Mouse (Mus musculus) heart, embryonic 10.5 days (tissue): ENCODE data around the gene Nadk2. TPM values are rescaled to one million over a fixed set of nuclear protein-coding genes. Genes with fewer than 3 reads are reported as not detected.

Experiments used
- DNase-seq: peaks from one replicate; pipeline ENCODE4 v3.0.0-alpha.2; 2017; ENCODE audit warnings: low spot score
- H3K27ac ChIP-seq: fragments of 300-500 bp; sonication (generic); 2 replicates; pipeline ENCODE4 v1.5.1; 2016; ENCODE audit warnings: mild to moderate bottlenecking
- H3K27me3 ChIP-seq: fragments of 300-500 bp; sonication (generic); 2 replicates; pipeline ENCODE4 v1.6.1; 2016; ENCODE audit warnings: mild to moderate bottlenecking; ENCODE audit not compliant: poor library complexity, insufficient read depth, severe bottlenecking
- H3K36me3 ChIP-seq: fragments of 300-500 bp; sonication (generic); 2 replicates; pipeline ENCODE4 v1.6.1; 2016; ENCODE audit warnings: mild to moderate bottlenecking, moderate library complexity
- H3K4me1 ChIP-seq: fragments of 300-500 bp; sonication (generic); 2 replicates; pipeline ENCODE4 v1.6.1; 2016; ENCODE audit warnings: mild to moderate bottlenecking
- H3K4me3 ChIP-seq: fragments of 300-500 bp; sonication (generic); 2 replicates; pipeline ENCODE4 v1.5.1; 2016; ENCODE audit warnings: mild to moderate bottlenecking, moderate library complexity
- H3K9me3 ChIP-seq: fragments of 300-500 bp; sonication (generic); 2 replicates; pipeline ENCODE4 v1.6.1; 2016; ENCODE audit warnings: mild to moderate bottlenecking, moderate library complexity
- WGBS: fragments of 180-500 bp; shearing (Covaris S2); methylation state at CpG from one replicate; pipeline ENCODE4 v1.1.7; 2016; 5-methylcytosine and 5-hydroxymethylcytosine counted together
- polyA plus RNA-seq: library from polyadenylated mRNA; unstranded; fragments of >200 nt; fragmentation: Nextera tagmentation; extraction: Ambion mirVana; gene quantifications from 2 replicates; pipeline ENCODE4 v1.2.1, GENCODE M21; 2016

The Nadk2 gene
- polyA plus RNA-seq, 1 experiment from 2014 or later: 61.9 TPM

GRCm38 (mm10) chr15:9122989-9123388 lies 51.9 kb downstream of the Nadk2 start:
- Histone ChIP-seq H3K4me1 (no peaks in the 10 kb centered on the region), H3K27ac (no peak overlapping the region), H3K4me3 (no peak overlapping the region), H3K27me3 (no peaks in the 10 kb centered on the region), H3K36me3 (peaks cover 91% of the 10 kb centered on the region), H3K9me3 (no peaks in the 10 kb centered on the region)
- WGBS: 92% methylated on average over 4 of the region's 4 CpGs
- DNase-seq: no peak

- WGBS: 93% methylated on average over 21 of the region's 21 CpGs
- H3K27ac ChIP-seq: no peak overlapping the region
- H3K36me3 ChIP-seq: peaks cover 90% of the 10 kb centered on the region
- H3K27me3 ChIP-seq: no peaks in the 10 kb centered on the region
- no peaks in the 10 kb centered on the region for H3K4me1 ChIP-seq
- no peaks in the 10 kb centered on the region for H3K9me3 ChIP-seq
- no peak for DNase-seq
- H3K4me3 ChIP-seq: no peak overlapping the region
Measured at GRCm38 (mm10) chr15:9124856-9125255, 53.8 kb downstream of the Nadk2 start.

GRCm38 (mm10) chr15:9127051-9127791 lies 56.2 kb downstream of the Nadk2 start:
- DNase-seq: no peak
- H3K27ac ChIP-seq: no peak overlapping the region
- H3K27me3 ChIP-seq: no peaks in the 10 kb centered on the region
- peaks cover 90% of the 10 kb centered on the region for H3K36me3 ChIP-seq
- no peaks in the 10 kb centered on the region for H3K4me1 ChIP-seq
- WGBS: 91% methylated on average over 7 of the region's 7 CpGs
- no peak overlapping the region for H3K4me3 ChIP-seq
- H3K9me3 ChIP-seq: no peaks in the 10 kb centered on the region

- Histone ChIP-seq H3K36me3 (peaks cover 76% of the 10 kb centered on the region), H3K4me3 (no peak overlapping the region), H3K9me3 (no peaks in the 10 kb centered on the region), H3K27me3 (no peaks in the 10 kb centered on the region), H3K27ac (no peak overlapping the region), H3K4me1 (0 out of 2 replicates have a peak, but pooled peaks cover 6% of the 10 kb centered on the region)
- WGBS: 78% methylated on average over 9 of the region's 9 CpGs
- DNase-seq: no peak
Measured at GRCm38 (mm10) chr15:9130772-9131498, 59.9 kb downstream of the Nadk2 start.

GRCm38 (mm10) chr15:9131499-9131888 lies 60.4 kb downstream of the Nadk2 start:
- Histone ChIP-seq H3K4me1 (0 out of 2 replicates have a peak, but pooled peaks cover 6% of the 10 kb centered on the region), H3K9me3 (no peaks in the 10 kb centered on the region), H3K36me3 (peaks cover 77% of the 10 kb centered on the region), H3K27ac (no peak overlapping the region), H3K27me3 (no peaks in the 10 kb centered on the region), H3K4me3 (no peak overlapping the region)
- 85% methylated on average over 4 of the region's 4 CpGs for WGBS
- no peak for DNase-seq

- Histone ChIP-seq H3K9me3 (no peaks in the 10 kb centered on the region), H3K27ac (no peak overlapping the region), H3K4me3 (no peak overlapping the region), H3K27me3 (no peaks in the 10 kb centered on the region), H3K4me1 (0 out of 2 replicates have a peak, but pooled peaks cover 6% of the 10 kb centered on the region), H3K36me3 (peaks cover 78% of the 10 kb centered on the region)
- DNase-seq: no peak
- 86% methylated on average over 13 of the region's 13 CpGs for WGBS
Measured at GRCm38 (mm10) chr15:9132693-9133443, 61.8 kb downstream of the Nadk2 start.

- Histone ChIP-seq H3K9me3 (no peaks in the 10 kb centered on the region), H3K27ac (no peak overlapping the region), H3K4me3 (no peak overlapping the region), H3K27me3 (no peaks in the 10 kb centered on the region), H3K36me3 (peaks cover 65% of the 10 kb centered on the region), H3K4me1 (peaks cover 12% of the 10 kb centered on the region)
- WGBS: 85% methylated on average over 6 of the region's 6 CpGs
- DNase-seq: no peak
Measured at GRCm38 (mm10) chr15:9134891-9135507, 63.9 kb downstream of the Nadk2 start.

- 29% methylated on average over 10 of the region's 10 CpGs for WGBS
- Histone ChIP-seq H3K4me1 (peaks cover 16% of the 10 kb centered on the region), H3K36me3 (peaks cover 39% of the 10 kb centered on the region), H3K27ac (peak overlapping the region; percentile 92), H3K9me3 (no peaks in the 10 kb centered on the region), H3K4me3 (peak overlapping the region; percentile 93), H3K27me3 (no peaks in the 10 kb centered on the region)
- DNase-seq: peak; percentile 77
Measured at GRCm38 (mm10) chr15:9139447-9139846, 68.4 kb downstream of the Nadk2 start.

GRCm38 (mm10) chr15:9140252-9140680 lies 69.2 kb downstream of the Nadk2 start, which contains the start of gene Lmbrd2:
TSS of gene Lmbrd2 (plus strand) at chr15:9140550.
- no peaks in the 10 kb centered on the region for H3K9me3 ChIP-seq
- H3K36me3 ChIP-seq: peaks cover 31% of the 10 kb centered on the region
- peak within 1 kb of the TSS; percentile 92 for H3K27ac ChIP-seq
- H3K27me3 ChIP-seq: no peaks in the 10 kb centered on the region
- peak; percentile 99 for DNase-seq
- peak within 1 kb of the TSS; percentile 93 for H3K4me3 ChIP-seq
- H3K4me1 ChIP-seq: peaks cover 11% of the 10 kb centered on the region
- 0% methylated on average over 34 of the region's 34 CpGs for WGBS

- no peaks in the 10 kb centered on the region for H3K9me3 ChIP-seq
- peak overlapping the region; percentile 93 for H3K4me3 ChIP-seq
- H3K4me1 ChIP-seq: peaks cover 10% of the 10 kb centered on the region
- H3K27me3 ChIP-seq: no peaks in the 10 kb centered on the region
- H3K36me3 ChIP-seq: peaks cover 28% of the 10 kb centered on the region
- 0% methylated on average over 37 of the region's 37 CpGs for WGBS
- DNase-seq: peak; percentile 79
- H3K27ac ChIP-seq: peak overlapping the region; percentile 92
Measured at GRCm38 (mm10) chr15:9140684-9141171, 69.7 kb downstream of the Nadk2 start.

GRCm38 (mm10) chr15:9155325-9155724 lies 84.3 kb downstream of the Nadk2 start, which contains the start of gene Skp2:
TSS of gene Skp2 (minus strand) at chr15:9155425.
- DNase-seq: no peak
- Histone ChIP-seq H3K4me1 (no peaks in the 10 kb centered on the region), H3K36me3 (peaks cover 37% of the 10 kb centered on the region), H3K27ac (no peak within 1 kb of the TSS), H3K9me3 (no peaks in the 10 kb centered on the region), H3K27me3 (no peaks in the 10 kb centered on the region), H3K4me3 (no peak within 1 kb of the TSS)
